Mouse (Mus musculus) gonadal fat pad, adult 2 months (tissue): ENCODE results near the gene Lypla2. TPM values are rescaled to one million over a fixed set of nuclear protein-coding genes. Genes with fewer than 3 reads are reported as not detected.

Source experiments
- DNase-seq: peaks from one replicate; pipeline ENCODE4 v3.0.0-alpha.2; 2012; ENCODE audit warnings: low read depth
- polyA plus RNA-seq: library from polyadenylated mRNA; depleted of rRNA; stranded (reverse); fragments of >200 nt; gene quantifications from 2 replicates; pipeline ENCODE4 v1.2.3, GENCODE M21; 2012; rRNA removed

Gene Lypla2
- polyA plus RNA-seq, 1 experiment, result 75.3 TPM

- no peak for DNase-seq
Measured at GRCm38 (mm10) chr4:135921257-135922120, 50.9 kb downstream of the Lypla2 start.

- DNase-seq, result peak; percentile 56
Measured at GRCm38 (mm10) chr4:135920304-135921241, 51.9 kb downstream of the Lypla2 start, which contains the start of gene Fuca1. Fuca1 (plus strand) TSS chr4:135920735.

GRCm38 (mm10) chr4:135919280-135919639 is 53.2 kb downstream of the Lypla2 start:
- DNase-seq, result no peak

GRCm38 (mm10) chr4:135918635-135919279 is 53.7 kb downstream of the Lypla2 start:
- DNase-seq, result peak; percentile 67

Other genes starting within 250 kb of the Lypla2 start
- 0.57 and 0.96 TPM in 2 replicates for gene Il22ra1, start 244.5 kb downstream of the Lypla2 start, polyA plus RNA-seq
- 0.67 and 1.1 TPM in 2 replicates for gene Myom3, start 212.9 kb downstream of the Lypla2 start, polyA plus RNA-seq
- 61.3 and 69.8 TPM in 2 replicates for gene Srsf10, start 116.9 kb downstream of the Lypla2 start, polyA plus RNA-seq
- 32.1 and 37.5 TPM in 2 replicates for gene Pnrc2, start 98.8 kb downstream of the Lypla2 start, polyA plus RNA-seq
- gene Cnr2, start 77.2 kb downstream of the Lypla2 start, polyA plus RNA-seq, result 1.4 and 1.7 TPM in 2 replicates
- 111 and 134 TPM in 2 replicates for gene Fuca1, start 51.9 kb downstream of the Lypla2 start, polyA plus RNA-seq
- gene Hmgcl, start 26.2 kb downstream of the Lypla2 start, polyA plus RNA-seq, result 50.5 and 52.5 TPM in 2 replicates
- gene Gale, start 8.9 kb downstream of the Lypla2 start, polyA plus RNA-seq, result 44.7 and 68.5 TPM in 2 replicates
- 44.7 and 48.6 TPM in 2 replicates for gene Pithd1, start 14.6 kb upstream of the Lypla2 start, polyA plus RNA-seq
- 16.0 and 17.9 TPM in 2 replicates for gene Eloa, start 49.1 kb upstream of the Lypla2 start, polyA plus RNA-seq
- gene Rpl11, start 80.8 kb upstream of the Lypla2 start, polyA plus RNA-seq, result 410 and 531 TPM in 2 replicates
- gene Id3, start 170.9 kb upstream of the Lypla2 start, polyA plus RNA-seq, result 113 and 205 TPM in 2 replicates
- gene E2f2, start 199.8 kb upstream of the Lypla2 start, polyA plus RNA-seq, result 2.0 and 2.4 TPM in 2 replicates
- 5.6 and 6.2 TPM in 2 replicates for gene Asap3, start 233.7 kb upstream of the Lypla2 start, polyA plus RNA-seq